Mouse (Mus musculus): ENCODE measurements around the gene Cabp1.
"Not testable (repeated sequence)": the region's sequence is repeated elsewhere in the genome, so short reads cannot be mapped to it uniquely, and the experiment has no call there.

Cabp1 gene

DNA sequence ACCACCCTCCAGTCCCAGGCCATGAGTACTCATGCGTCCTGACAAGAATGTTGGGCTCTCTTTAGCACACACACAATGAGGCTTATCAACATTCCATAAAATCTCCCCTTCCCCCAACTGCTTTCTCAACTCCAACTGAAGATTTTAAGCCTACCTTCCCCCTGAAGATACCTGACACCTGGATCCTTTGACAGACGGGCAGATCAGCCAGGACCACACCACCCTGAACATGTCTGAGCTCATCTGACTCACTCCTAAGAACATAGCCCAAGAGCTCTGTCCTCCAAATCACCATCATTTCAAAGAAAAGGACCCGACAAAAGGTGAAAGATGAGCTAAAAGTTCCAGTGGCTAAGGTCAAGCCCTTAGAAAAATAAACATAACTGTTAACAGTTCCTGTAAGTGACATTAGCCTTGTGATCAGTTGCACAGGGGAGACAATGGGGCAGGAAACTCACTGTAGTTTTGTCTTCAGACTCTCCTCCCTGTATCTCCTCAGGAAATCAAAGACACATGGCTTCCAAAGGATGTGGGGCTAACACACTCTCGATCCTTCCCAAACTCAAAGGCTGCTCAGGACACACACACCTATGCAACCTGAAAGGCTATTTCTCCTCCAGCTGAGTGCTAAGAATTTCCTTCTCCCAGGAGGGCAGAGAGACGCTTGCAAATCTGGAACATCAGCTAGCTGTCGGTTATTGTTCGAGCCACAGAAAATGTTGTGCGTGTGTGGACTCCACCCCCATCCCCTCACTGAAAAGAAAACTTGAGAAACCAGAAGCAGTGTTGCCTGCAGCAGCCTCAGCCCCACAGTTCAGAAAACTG, 41.8 kb downstream of the Cabp1 start:
- in situ Hi-C loops (cut with MseI, MboI), result no loop called here

- in situ Hi-C loops (cut with MseI, MboI), result no loop called here
These were observed 42.7 kb downstream of the Cabp1 start for GRCm38 (mm10) chr5:115151457-115151856.

GRCm38 (mm10) chr5:115150991-115151390, 43.2 kb downstream of the Cabp1 start:
- in situ Hi-C loops (cut with MseI, MboI), result no loop called here

DNA sequence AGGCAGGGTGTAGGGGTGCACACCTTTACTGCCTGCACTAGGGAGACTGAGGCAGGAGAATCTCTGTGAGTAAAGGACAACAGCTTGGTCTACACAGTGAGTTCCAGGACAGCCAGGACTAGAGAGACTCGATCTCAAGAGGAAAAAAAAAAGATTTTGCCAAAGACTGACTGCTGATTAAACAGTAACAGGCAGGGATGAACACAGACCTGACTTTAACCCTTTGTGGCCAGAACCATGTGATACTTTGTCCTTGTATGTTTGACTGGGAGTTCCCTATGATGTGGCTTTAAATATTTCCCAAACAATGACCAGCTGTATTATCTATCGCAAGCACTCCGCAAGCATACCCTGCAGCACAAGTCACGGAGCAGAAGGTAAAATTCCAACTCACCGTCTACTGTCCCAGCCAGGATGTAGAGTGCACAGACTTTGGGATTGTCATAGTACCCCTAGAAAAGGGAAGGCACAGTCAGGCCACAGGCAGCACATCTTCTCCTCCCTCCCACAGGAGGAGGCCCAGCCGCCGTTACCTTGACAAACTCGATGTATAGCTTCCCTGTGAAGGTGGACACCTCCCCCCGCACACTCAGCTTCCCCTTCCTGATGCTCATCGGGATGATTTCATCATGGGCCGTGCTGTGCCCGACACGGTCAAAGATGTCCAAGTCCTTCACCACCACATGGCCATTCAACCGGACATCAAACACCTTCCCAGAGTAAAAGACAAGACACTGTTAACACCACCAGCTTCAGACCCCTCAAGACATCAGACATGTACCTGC, 44.3 kb downstream of the Cabp1 start:
- in situ Hi-C loops (cut with MseI, MboI), result no loop called here

DNA sequence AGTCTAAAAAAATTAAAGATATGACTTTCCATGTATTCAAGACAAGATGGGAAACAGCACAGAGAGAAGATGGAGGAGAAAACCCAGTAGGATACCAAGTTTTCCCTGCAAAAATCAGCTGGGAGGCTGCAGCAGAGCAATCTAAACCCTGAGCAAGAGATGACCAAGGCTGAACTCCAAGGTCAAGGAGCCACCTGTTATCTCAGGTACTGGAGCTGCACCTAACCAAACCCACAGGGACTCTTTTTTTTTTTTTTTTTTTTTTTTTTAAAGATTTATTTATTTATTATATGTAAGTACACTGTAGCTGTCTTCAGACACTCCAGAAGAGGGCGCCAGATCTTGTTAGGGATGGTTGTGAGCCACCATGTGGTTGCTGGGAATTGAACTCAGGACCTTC, 45.3 kb downstream of the Cabp1 start:
- in situ Hi-C loops (cut with MseI, MboI), result not testable (repeated sequence)

DNA sequence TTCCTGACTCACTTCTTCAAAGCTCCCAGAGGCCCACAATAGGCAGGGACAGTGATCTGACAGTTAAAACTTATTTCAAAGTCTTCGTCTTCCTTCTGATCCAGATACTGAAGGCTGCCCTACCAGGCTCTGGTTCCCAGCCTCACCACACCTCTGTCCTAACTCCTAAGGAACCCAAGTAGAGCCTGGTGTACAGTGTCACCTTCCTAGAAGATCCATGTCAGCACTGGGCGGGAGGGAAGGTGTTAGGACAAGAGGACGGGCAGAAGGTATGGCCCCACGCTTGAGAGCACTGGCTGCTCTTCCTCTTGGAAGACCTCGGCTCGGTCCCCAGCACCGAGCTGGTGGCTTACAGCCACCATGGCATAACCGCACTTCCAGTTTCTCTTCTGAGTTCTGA, 45.8 kb downstream of the Cabp1 start:
- in situ Hi-C loops (cut with MseI, MboI), result no loop called here

GRCm38 (mm10) chr5:115147388-115147787, 46.8 kb downstream of the Cabp1 start:
- in situ Hi-C loops (cut with MseI, MboI), result no loop called here

- in situ Hi-C loops (cut with MseI, MboI), result no loop called here
These were observed 47.4 kb downstream of the Cabp1 start for GRCm38 (mm10) chr5:115146747-115147130.

- in situ Hi-C loops (cut with MseI, MboI), result no loop called here
These were observed 48.0 kb downstream of the Cabp1 start for GRCm38 (mm10) chr5:115145976-115146746.

GRCm38 (mm10) chr5:115145253-115145968, 48.8 kb downstream of the Cabp1 start:
- in situ Hi-C loops (cut with MseI, MboI), result no loop called here

GRCm38 (mm10) chr5:115144471-115144870, 49.7 kb downstream of the Cabp1 start:
- in situ Hi-C loops (cut with MseI, MboI), result no loop called here

- in situ Hi-C loops (cut with MseI, MboI), result no loop called here
These were observed 50.6 kb downstream of the Cabp1 start for GRCm38 (mm10) chr5:115143552-115143951.

DNA sequence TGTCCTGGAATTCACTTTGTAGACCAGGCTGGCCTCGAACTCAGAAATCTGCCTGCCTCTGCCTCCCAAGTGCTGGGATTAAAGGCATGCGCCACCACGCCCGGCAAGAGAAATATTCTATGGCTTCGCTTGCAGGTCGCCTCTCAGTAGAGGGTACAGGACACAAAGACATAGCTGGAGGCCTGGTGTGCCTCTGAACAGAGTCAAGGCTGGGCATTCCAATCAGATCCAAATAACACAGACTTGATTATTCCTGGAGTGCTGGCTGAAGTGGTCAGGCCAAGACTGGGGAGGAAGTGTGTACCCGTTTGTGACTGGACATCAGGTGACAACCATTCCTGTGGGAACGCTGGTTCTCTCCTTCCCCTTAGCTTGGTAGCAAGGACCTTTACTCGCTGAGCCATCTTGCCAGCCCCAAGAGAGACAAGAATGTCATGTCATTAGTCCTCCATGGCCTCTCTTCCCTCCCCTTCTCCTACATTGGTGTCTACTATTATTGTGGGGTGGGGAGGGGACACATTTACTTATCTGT, 51.9 kb downstream of the Cabp1 start:
- in situ Hi-C loops (cut with MseI, MboI), result no loop called here

GRCm38 (mm10) chr5:115140726-115141125, 53.5 kb downstream of the Cabp1 start:
- in situ Hi-C loops (cut with MseI, MboI), result no loop called here

- in situ Hi-C loops (cut with MseI, MboI), result no loop called here
These were observed 55.1 kb downstream of the Cabp1 start for GRCm38 (mm10) chr5:115139124-115139523.

GRCm38 (mm10) chr5:115134234-115135165, 59.7 kb downstream of the Cabp1 start, which contains the start of gene Unc119b:
Gene Unc119b, minus strand, starts transcription at chr5:115134975.
- in situ Hi-C loops (cut with MseI, MboI), result no loop called here

DNA sequence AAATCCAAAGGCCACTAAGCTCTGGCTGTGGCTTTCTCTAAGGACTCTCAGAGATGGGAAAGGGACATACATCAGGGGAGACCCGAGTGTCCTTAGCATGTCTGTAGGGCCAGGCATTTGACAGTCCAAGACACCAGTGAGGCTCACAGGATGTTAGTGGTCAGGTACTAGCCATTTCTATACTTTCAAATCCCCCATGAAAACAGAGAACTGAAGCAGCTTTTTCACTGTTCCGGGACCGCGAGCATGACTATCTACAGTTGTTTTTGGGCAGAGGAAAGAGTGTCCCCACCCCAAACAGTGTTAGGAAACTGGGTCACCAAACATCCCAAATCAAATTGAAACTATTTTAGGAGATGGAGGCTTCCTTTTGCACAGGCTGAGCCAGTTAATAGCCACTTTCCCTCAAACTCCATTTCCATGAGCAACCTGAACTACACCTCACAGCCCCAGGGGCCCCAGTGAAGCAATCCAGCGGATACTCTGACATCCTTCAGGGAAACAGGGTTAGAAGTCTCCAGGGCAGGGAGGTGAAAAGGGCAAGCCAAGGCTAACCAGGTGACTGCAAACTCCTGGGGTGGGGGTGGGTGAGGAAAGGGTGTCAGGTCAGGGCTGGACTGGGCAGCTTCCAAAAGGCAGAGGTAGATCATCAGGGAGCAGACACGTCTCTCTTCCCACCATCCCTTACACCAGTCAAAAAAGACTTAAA, 60.7 kb downstream of the Cabp1 start:
- in situ Hi-C loops (cut with MseI, MboI), result no loop called here

DNA sequence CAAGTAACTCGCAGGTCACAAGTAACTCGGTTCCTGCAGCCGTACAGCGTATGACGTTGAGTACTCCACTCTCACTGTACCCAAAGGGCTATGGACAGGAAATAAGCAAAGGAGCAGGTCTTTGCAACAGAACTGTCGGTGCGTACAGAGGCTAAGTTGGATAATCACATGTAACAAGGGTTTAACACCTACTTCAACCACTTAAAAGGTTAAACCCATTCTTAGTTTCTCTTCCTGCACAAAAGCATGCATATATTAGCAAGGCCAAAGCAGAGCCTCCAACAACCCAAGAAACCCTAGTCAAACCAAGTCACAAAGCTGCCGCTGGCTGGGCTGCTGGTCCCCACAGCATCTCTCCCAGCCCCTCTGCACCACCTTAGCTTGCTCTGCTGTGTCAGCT, 61.7 kb downstream of the Cabp1 start:
- in situ Hi-C loops (cut with MseI, MboI), result no loop called here

DNA sequence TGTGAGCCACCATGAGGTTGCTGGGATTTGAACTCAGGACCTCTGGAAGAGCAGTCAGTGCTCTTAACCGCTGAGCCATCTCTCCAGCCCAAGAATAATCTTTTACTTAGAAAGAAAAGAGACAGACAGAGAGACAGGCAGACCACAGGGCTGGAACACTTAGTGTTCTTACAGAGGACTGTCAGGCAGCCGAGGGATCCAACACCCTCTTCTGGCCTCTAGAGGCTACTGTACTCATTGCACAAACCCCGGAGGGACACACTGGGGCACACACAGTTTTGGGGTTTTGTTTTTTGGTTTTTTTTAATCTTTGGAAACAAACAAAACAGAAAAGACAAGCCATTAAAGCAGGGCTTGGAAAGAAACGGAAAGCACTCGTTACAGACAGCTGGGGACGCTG, 64.9 kb downstream of the Cabp1 start:
- in situ Hi-C loops (cut with MseI, MboI), result loop anchor here in 1 of 2 experiments (5.0 kb wide), 1 partner anchor 33 kb away; no protein-coding TSS in a partner anchor
